In genomic region chr12:77039953-77040305, GRCm38 (mm10) we compare ENCODE assay signal across 16 mouse cellular contexts.
DNase-seq lines count a peak whose midpoint lies in the region; ATAC-seq and TF ChIP-seq lines count a peak whose summit lies in the region.
"Had no signal": no experiment of that assay in that cellular context is flagged by ENCODE, and none has a peak within 500 bp of the region (broad histone marks: within the 10 kb centered on the region; RNA-seq: fewer than 3 reads in every experiment).

No protein-coding gene starts in this region.

- no peak overlapping the region for H3K4me3 ChIP-seq in lung, embryonic 16.5 days (ENCODE audit: low read length)
- peak overlapping the region; percentile 68 for H3K4me3 ChIP-seq in E14TG2a.4 (replicated peaks; ENCODE audit: low read length)
- H3K4me3 ChIP-seq in intestine, embryonic 15.5 days (replicated peaks) = no peak overlapping the region
- H3K4me3 ChIP-seq: embryonic facial prominence, embryonic 15.5 days; forebrain, embryonic 13.5 days had no signal

- H3K27me3 ChIP-seq in lung, embryonic 16.5 days (ENCODE audit: control insufficient read depth, insufficient read depth, low read depth, low read length) = no peaks in the 10 kb centered on the region
- H3K27me3 ChIP-seq in E14TG2a.4 (ENCODE audit: insufficient read depth, low read length) = no peaks in the 10 kb centered on the region
- H3K27me3 ChIP-seq in intestine, embryonic 15.5 days (replicated peaks) = no peaks in the 10 kb centered on the region
- H3K27me3 ChIP-seq: forebrain, embryonic 13.5 days had no signal

- no peak for DNase-seq in lung, postnatal 10 days
- DNase-seq in CD4-positive helper T cell, adult 2 months (ENCODE audit: low read depth, low spot score) = peak; percentile 69
- no peak for DNase-seq in right cerebral cortex, postnatal 4 days
- DNase-seq in urinary bladder, postnatal 4 days (ENCODE audit: low spot score in 2 of 2) = no peak
- DNase-seq: right cerebral cortex, postnatal 25 days had no signal

- H3K4me2 ChIP-seq in lung, embryonic 16.5 days (ENCODE audit: low read depth, low read length) = no peak overlapping the region
- no peak overlapping the region for H3K4me2 ChIP-seq in intestine, embryonic 15.5 days (replicated peaks)
- H3K4me2 ChIP-seq: embryonic facial prominence, embryonic 15.5 days; forebrain, embryonic 13.5 days; midbrain, embryonic 11.5 days had no signal

- ATAC-seq in lung, embryonic 16.5 days (ENCODE audit: low read depth) = peak; percentile 41; the same call in 1 of the 2 replicates
- peak; percentile 63 for ATAC-seq in megakaryocyte, adult 5-6 weeks (ENCODE audit: poor library complexity, severe bottlenecking)
- ATAC-seq in intestine, embryonic 15.5 days = no peak
- ATAC-seq: hindbrain, postnatal 0 days had no signal

- H3K9me3 ChIP-seq in lung, embryonic 16.5 days (ENCODE audit: control insufficient read depth, low read length) = no peaks in the 10 kb centered on the region
- H3K9me3 ChIP-seq in E14TG2a.4 (ENCODE audit: low read length) = no peaks in the 10 kb centered on the region
- H3K9me3 ChIP-seq in intestine, embryonic 15.5 days = no peaks in the 10 kb centered on the region
- H3K9me3 ChIP-seq: embryonic facial prominence, embryonic 15.5 days; forebrain, embryonic 13.5 days had no signal

- H3K9ac ChIP-seq in lung, embryonic 16.5 days (ENCODE audit: low read length) = no peak overlapping the region
- no peak overlapping the region for H3K9ac ChIP-seq in intestine, embryonic 15.5 days
- H3K9ac ChIP-seq: embryonic facial prominence, embryonic 15.5 days; forebrain, embryonic 13.5 days; liver, embryonic 14.5 days had no signal

- 77% methylated on average over 4 of the region's 4 CpGs for WGBS in lung, embryonic 16.5 days
- WGBS in intestine, embryonic 15.5 days = 87% methylated on average over 4 of the region's 4 CpGs

- peaks cover 4% of the 10 kb centered on the region; the same call in 1 of the 2 replicates for H3K4me1 ChIP-seq in lung, embryonic 16.5 days (replicated peaks; ENCODE audit: control insufficient read depth, insufficient read depth, low read length)
- peaks cover 23% of the 10 kb centered on the region for H3K4me1 ChIP-seq in E14TG2a.4 (replicated peaks; ENCODE audit: low read depth, low read length)
- no peaks in the 10 kb centered on the region for H3K4me1 ChIP-seq in intestine, embryonic 15.5 days (replicated peaks)
- H3K4me1 ChIP-seq: embryonic facial prominence, embryonic 15.5 days; forebrain, embryonic 13.5 days had no signal

- H3K36me3 ChIP-seq in lung, embryonic 16.5 days (ENCODE audit: control insufficient read depth, insufficient read depth, low read length) = no peaks in the 10 kb centered on the region
- no peaks in the 10 kb centered on the region for H3K36me3 ChIP-seq in E14TG2a.4 (ENCODE audit: insufficient read depth, low read length)
- no peaks in the 10 kb centered on the region for H3K36me3 ChIP-seq in intestine, embryonic 15.5 days
- H3K36me3 ChIP-seq: embryonic facial prominence, embryonic 15.5 days; G1E had no signal

- TF ChIP-seq CTCF in E14TG2a.4 (conservative IDR thresholded peaks at IDR 0.05; ENCODE audit: low read length) = no peak

- peak overlapping the region; percentile 37 for H3K27ac ChIP-seq in lung, embryonic 16.5 days (ENCODE audit: low read length)
- no peak overlapping the region for H3K27ac ChIP-seq in intestine, embryonic 15.5 days
- H3K27ac ChIP-seq: embryonic facial prominence, embryonic 15.5 days; forebrain, embryonic 13.5 days; hindbrain, postnatal 0 days; kidney, postnatal 0 days; liver, embryonic 14.5 days had no signal
